Mouse (Mus musculus) liver (tissue): ENCODE measurements around the gene Actr10.

Experiments
- DNase-seq: peaks from one replicate; pipeline ENCODE4 v3.0.0-alpha.2; 2020; ENCODE audit warnings: mixed read lengths

Actr10 gene

DNA sequence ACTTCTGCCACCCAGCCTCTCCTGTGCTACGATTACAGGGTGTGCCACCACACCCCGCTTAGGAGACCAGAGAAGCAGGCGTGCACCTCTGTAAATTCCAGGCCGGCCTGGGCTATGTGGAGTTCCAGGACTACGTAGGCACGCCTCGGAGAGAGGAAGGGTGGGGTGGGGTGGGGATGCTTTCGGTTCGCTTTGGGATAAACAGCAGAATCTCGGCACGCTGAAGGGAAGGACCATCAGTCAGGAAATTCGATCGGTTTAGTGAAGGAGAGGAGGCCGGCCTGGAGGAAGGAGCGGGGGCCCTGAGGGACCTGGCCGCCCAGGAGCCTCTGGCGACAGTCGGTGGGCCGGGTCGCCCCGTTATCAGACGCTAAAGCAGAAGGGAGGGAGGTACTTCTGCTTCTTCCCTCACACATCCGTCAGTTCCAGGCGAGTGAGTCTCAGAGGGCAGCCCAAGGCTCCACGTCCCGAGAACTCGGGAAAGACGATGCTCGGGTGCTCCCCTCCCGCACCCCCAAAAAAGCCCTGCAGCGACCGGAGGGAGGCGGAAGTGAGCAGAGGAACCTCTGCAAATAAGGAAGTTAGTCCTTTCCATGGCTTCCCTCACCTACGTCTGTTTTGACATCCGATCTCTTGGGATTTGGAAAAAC, 30.6 kb downstream of the Actr10 start:
- DNase-seq = peak; percentile 87

DNA sequence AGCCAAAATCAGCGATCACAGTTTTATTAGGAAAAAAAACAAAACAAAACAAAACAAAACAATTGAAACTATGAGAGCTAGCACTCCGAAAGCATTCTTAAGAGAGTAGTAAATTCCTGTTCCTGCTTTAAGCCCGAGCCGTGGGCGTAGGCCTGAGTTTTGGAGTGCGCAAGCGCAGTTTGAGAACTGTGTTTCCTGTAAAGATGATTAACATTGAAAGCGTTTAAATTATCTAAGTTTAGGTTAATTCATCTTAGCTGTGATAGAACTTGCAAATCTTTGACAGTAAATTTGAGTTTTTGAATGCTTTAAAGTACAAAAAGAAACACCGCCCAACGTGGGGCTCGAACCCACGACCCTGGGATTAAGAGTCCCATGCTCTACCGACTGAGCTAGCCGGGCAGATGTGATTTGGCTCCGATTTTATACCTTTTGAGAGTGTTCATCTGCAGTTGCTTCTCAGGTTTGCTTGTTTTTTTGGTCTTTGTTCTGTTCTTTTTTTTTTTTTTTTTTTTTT, 31.2 kb downstream of the Actr10 start:
- DNase-seq = peak; percentile 84

DNA sequence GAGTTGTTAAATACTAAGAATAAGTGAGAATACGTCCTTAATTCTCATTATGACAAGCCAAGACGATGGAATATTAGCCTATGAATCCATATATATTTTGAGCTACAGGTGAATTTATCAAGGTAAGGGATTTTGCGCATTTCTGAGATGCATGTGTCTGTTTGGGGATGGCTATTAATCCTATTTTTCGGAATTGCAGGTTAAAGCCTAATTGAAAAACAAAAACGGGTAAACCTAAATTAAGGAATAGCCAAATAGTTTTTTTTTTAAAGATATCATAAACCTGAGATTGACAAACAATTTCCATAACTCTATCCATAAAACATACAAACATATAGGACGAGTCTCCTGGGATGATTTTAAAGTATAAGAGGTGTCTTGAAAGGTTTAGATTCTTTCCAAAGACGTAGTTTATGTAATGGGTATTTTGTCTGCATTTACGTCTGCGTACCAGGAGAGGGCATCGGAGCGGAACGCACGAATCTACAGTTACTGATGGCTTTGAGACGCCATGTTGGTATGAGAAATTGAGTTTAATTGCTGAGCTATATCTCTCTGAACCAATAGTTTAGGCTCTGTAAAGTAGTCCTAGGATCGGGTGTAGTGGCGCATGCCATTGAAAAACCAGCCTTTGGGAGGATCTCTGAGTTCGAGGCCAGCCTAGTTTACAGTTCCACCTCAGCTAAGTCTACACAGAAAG, 32.0 kb downstream of the Actr10 start:
- peak; percentile 74 for DNase-seq

DNA sequence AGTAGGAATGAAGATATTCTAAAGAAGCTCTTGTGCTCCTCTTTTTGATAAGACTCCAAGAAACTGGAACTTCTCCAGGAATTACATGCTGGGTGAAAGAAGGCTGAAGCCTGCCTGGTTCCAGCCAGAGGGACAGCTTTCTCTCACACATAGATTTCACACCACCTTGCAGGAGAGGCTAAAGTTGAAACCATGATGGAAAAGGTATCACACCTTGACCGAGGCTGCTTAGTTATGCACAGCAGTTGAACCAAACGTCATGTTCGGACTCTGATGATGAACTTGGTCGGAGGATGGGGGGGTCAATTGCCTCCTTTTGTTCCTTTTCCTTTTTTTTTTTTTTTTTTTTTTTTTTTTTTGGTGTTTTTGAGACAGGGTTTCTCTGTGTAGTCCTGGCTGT, 36.2 kb downstream of the Actr10 start:
- no peak for DNase-seq

DNA sequence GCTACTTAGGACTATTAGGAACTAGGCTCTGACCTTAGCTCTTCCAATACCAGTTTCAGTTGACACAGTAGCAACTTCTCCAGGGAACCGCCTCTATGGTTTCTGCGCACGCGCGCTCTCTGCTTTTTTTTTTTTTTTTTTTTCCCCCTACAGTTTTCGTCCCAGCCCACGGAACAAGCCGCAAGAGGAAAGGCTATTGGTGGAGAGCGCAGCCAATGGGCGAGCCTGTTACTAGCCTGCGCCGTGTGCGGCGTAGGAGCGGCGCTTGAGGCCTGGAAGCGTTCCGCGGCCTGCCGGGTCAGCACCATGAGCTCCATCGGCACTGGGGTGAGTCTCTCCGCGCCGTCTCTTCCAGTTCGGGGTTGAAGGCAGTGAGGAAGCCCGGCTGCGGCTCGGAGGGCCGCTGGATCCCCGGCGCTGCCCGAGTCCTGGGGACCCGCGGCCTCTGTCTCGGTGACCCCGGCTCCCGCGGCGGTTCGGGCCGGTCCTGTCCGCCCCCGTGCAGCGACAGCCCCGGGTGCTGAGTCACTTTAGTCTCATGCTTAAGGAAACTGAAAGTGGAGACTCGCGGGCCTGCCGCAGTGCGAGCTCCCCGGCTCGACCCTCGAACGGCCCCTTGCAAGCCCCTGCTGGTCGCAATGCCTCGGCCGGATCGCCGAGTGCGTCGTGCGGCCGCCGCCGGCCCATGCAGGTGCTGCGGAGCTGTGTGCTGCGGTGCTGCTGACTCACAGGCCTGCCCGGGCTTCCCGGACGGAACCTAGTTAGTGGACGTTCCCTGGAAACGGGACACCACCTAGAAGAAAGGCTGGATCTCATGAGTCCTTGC, 37.0 kb downstream of the Actr10 start, which contains the start of gene Psma3:
TSS of gene Psma3 (plus strand) at position 181 of the 826 bp plus-strand sequence.
- peak; percentile 93 for DNase-seq

DNA sequence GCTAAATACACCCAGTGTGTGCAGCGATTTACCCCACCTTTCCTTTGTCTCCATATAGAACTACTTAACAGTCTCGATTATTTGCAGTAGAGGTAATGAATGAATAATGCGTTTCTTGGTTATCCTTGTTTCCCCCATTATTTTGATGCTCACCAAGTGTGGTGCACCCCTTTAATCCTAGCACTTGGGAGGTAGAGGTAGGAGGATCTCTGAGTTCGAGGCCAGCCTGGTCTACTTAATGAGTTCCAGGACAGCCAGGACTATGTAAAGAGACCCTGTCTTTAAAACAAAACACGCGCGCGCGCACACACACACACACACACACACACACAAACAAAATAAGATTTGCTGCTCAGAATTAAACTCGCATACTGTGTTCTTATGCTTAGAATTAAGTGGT, 37.7 kb downstream of the Actr10 start:
- peak; percentile 10 for DNase-seq

DNA sequence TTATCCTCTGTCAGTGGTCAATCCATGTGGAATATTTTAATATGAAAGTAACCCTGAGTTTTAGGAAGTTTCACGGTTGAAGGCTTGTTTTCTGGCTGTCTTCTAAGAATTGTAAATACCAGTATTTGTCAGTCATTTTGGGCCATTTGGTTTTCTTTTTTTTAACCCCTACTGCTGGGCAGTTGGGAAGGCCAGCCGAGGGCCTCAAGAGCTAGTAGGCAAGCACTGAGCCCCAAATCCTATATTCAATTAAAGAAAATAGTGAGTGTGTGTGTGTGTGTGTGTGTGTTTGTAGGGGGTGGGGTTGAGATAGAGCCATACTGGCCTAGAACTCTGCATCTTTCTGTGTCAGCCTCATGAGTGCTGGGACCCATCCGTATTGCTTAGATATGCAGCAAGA, 38.2 kb downstream of the Actr10 start:
- DNase-seq = no peak

DNA sequence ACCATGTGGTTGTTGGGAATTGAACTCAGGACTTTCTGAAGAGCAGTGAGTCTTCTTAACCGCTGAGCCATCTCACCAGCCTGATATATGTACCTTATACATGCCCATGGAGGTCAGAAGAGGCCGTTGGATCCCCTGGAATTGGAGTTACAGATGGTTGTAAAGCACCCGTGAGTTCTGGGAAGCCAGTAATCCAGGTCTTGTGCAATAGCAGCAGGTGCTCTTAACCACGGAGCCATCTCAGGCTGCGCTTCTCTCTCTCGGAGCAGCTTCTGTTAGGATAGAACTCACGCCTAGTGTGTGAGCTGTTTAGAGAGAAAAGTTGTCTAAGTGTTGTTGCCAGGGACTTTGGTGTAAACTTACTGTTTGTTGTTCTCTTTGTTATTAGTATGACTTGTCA, 40.7 kb downstream of the Actr10 start:
- DNase-seq = no peak

DNA sequence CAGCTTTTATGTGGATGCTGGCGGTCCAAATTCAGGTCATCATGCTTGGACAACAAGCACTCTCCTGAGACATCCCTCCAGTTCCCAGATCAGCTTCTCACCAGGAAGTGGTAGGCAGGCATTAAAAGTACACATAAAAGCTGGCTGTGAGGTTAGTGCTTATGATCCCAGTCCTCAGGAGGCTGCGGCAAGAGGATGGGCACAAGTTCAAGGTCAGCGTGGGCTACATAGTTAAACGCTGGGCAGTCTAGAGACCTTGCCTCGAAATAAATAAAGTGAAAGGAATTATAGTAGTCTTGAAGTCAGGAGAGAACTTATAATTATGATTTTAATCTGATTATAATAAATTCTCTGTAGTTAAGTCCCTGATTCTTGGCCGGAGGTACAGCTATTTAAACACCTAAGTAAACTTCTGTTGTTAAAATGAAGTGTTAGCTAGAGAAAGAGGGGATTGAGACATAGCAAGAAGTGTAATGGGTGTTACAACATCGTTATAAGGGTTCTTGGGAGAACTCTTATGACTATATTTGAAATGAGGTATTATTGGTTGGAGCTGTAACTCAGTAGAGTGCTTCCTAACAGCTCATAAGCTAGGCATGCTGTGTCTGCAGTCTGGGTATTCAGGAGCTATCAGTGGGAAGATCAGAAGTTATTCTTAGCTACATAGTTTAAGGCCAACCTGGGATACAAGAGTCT, 47.3 kb downstream of the Actr10 start:
- no peak for DNase-seq

DNA sequence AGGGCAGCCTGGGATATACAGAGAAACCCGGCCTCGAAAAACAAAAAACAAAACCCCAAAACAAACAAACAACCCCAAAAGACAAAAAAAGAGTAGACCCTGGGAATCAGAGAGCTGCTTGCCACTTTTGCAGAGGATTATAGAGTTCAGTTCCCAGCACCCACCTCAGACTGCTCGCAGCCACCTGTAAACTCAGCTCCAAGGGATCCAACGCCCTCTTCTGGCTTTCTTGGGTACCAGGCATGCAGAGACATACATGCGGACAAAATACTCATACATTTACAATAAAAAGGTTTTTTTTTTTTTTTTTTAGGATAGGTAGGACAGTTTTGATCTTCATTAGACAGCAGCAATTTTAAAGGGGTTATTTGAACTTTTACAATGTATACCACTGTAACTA, 59.6 kb downstream of the Actr10 start:
- no peak for DNase-seq

DNA sequence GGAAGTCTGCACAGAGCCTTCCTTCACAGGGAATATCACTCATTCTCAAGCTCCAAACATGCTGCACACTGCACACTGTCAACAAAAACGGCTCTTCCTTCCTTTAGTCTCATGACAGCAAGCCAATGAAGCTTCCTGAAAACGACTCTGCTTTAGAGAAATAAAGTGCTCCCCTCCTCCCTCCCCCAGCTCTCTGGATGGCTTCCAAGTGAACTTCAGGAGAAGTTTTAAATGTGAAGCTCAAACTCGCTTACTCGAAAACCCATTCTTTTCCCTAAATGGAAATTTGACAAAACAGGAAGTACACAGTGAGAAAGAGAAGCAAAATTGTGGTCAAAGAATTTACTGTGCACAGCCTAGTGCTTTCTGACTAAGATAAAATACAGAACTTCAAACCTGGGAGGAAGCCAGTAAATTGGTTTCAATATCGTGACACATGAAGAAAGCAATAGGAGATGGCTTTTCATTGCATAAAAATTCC, 61.8 kb downstream of the Actr10 start:
- peak; percentile 33 for DNase-seq

DNA sequence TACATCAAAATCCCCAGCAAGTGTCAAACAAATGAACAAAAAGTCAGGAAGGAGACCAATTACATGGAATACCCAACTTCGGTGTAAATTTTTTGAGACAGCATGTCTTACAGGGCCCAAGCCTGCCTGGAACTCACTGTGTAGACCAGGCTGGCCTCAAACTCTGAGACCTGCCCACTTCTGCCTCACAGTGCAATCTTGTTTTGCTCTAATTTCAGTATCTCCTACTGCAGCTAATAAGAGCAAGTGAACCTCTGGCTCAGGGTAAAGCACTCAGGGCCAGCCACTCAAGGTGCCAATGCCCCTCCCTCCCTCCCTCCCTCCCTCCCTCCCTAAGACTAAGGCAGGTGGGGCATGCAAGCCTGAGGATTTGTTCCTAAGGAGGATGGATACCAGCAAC, 62.7 kb downstream of the Actr10 start:
- no peak for DNase-seq

DNA sequence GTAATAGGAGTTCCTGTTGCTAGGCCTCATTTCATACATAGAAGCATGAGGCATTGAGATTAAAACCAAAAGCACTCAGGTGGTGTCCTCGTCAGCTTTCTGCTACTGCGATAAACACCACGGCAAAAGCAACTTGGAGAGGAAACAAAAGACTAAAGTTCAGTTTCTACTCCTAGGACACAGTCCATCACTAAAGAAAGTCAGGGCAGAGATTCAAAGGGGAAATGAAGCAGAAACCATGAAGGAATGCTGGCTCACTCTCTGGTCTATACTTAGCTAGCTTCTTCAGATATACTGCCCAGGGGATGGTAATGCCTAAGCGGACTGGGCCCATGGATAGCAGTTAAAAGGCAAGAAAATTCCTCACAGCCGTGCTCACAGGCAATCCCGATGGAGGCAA, 63.8 kb downstream of the Actr10 start:
- no peak for DNase-seq

DNA sequence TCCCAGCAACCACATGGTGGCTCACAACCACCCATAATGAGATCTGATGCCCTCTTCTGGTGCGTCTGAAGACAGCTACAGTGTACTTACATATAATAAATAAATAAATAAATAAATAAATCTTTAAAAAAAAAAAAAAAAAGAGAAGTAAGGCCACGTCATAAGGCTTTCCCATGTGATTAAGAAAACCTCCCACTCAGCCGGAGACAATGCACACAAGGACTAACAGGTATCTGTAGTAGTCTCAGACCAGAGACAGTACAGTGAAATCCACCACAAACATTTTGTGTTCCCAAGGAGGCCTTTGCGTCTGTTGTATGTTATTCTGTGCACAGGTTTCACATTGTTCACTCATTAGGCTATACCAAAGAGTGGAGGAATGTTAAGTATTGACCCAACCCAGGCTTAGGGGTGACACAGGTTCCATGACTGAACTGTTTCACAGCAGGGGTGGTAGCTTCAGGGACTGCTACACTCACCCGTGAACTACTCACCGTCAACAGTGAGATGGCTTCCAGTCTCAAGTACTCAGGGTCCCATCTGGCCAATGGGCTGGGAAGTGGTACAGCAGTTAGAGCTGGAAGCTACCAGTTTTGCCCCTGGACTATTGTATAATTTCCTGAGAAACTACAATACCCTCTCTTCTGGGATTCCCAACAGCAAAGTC, 66.2 kb downstream of the Actr10 start:
- DNase-seq = no peak

DNA sequence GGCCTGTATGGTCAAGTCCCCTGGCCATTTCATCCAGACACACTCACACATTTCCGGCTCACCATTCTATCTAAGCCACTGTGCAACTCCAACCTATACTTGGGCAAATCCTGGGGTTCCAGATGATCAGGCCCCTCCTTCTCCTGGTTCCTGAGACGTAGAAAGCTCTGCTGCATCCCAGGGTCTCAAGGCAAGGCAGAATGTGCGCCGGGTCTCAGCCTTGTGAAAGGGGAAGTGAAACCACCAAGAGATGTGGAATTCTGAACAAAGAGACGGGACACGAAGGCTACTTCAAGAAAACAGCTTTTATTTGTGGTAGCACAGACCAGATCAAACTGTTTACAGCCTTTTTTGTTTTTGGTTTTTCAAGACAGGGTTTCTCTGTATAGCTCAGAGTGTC, 68.5 kb downstream of the Actr10 start:
- DNase-seq = no peak

DNA sequence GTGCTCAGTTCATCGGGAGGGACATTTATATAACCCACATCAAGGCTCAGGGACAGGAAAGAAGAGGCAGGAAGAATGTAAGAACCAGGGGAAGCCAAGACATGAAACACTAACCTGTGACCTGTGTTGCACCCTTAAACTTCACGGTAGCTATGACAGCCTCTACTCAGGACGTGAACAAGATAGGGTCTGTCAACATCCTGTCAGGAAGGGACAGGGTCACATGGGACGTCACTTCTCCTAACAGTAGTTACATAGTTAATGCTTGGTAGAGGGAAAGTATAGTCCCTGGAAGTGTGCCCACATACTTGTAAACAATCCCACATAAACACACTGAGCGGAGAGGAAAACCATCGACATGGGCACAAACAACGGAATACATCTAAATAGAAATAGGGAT, 69.2 kb downstream of the Actr10 start:
- no peak for DNase-seq

DNA sequence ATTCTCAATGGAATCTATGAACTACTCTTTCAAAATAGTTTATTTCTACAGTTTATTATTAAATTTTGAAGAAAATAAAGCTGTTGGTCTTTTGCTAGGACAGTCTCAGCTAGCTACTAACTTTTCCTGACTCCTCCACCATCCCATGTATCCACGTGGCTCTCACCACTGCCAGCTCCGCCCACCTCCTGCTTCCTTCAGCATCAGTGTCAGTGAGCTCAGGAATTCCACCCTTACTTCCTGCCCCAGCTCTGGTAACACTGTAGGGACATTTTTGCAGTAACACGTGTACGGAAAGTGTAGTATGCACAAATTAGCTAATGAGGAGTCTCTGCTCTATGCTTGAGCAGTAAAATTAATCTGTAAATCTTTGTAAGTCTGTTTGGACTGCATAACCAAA, 72.1 kb downstream of the Actr10 start:
- no peak for DNase-seq
